Mouse (Mus musculus) ES-Bruce4 (cell line): ENCODE data around the gene Atl3.

Experiments
- CTCF ChIP-seq: IDR thresholded peaks from one replicate; pipeline ENCODE4 v1.8.1; 2011; ENCODE audit warnings: low read depth, low read length
- EP300 ChIP-seq: IDR thresholded peaks from 2 replicates; pipeline ENCODE4 v1.6.1; 2011; ENCODE audit warnings: low read depth, low read length; ENCODE audit not compliant: insufficient read depth
- POLR2A ChIP-seq: IDR thresholded peaks from one replicate; pipeline ENCODE4 v1.8.1; 2011; ENCODE audit warnings: low read length; ENCODE audit not compliant: insufficient read depth

DNA sequence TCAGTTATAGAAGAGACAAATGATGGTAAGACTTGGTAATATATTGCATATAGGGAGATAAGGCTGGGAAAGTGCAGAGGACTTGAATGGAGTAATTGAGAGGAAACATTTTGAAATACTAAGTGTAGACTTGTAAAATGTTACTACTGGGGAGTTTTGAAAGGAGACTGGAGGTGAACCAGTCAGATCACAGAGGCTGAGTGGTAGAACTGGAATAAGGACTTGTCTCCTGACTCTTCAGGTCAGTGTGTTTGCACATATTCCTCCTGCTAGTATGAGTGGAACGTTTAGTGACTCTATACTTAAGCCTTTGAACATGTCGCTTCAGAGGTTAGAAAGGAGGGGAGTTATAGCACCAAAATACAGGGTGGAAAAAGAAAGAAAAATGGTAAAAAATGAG, 8.6 kb downstream of the Atl3 start:
- TF ChIP-seq POLR2A, result no peak
- no peak for TF ChIP-seq CTCF
- no peak for TF ChIP-seq EP300
